Mouse (Mus musculus): ENCODE results near the gene Rnf8.

- no peak for TF ChIP-seq CTCF (IDR thresholded peaks at IDR 0.05; ENCODE audit: low read depth, low read length)
- no peak for TF ChIP-seq POLR2A (IDR thresholded peaks at IDR 0.05; ENCODE audit: extremely low read depth, insufficient read depth, low read length)
Observed at GRCm38 (mm10) chr17:29565521-29565920, 49.1 kb upstream of the Rnf8 start.
